Mouse (Mus musculus): ENCODE results near the gene A130010J15Rik. TPM values are rescaled to one million over a fixed set of nuclear protein-coding genes. Genes with fewer than 3 reads are reported as not detected.

Gene A130010J15Rik
- total and polyA plus RNA-seq, 2 experiments from 2014 or later, result 11.3 to 17.7 TPM

DNA sequence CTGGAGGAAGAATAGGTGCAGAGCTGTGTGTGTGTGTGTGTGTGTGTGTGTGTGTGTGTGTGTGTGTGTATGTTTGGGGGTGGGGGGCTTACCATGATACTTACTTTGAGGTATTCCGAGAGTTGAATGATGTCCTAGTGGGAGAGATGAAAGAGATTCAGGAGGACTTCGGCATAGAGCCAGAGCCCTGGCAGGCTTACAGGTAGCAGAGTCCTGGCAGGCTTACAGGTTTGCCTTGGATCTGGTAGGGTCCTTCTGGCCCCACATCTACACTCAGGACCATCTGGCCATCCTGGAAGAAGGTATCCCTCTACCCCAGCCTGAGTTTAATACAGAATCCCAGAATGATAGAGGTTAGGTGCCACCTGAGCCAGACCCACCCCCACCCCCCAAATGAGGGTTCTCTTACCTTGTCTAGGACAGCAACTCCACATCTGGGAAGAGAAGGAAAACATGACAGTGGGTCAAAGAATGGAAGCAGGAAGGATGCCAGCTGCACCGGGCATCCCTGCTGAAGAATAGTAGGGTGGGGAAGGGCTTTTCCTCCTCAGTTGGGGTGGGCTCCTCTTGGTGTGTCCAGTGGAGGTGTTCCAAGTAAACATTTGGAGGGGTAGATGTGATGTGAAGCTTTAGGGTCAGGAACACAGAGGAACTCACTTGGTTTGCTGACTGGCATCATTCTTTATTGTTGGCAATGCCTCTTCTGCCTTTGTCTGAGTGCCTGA, 26.7 kb downstream of the A130010J15Rik start:
- Histone ChIP-seq H3K4me2 (ENCODE audit: low read depth, low read length) (no peak overlapping the region), H3K9me3 (replicated peaks; ENCODE audit: control insufficient read depth, low read length) (no peaks in the 10 kb centered on the region), H3K27me3 (ENCODE audit: control insufficient read depth, insufficient read depth, low read length) (no peaks in the 10 kb centered on the region), H3K27ac (ENCODE audit: low read depth) (no peak overlapping the region), H3K9ac (replicated peaks; ENCODE audit: low read depth, low read length) (no peak overlapping the region), H3K4me1 (ENCODE audit: control insufficient read depth, insufficient read depth) (peaks cover 25% of the 10 kb centered on the region), H3K36me3 (replicated peaks; ENCODE audit: control insufficient read depth, insufficient read depth, low read length) (no peaks in the 10 kb centered on the region), H3K4me3 (ENCODE audit: low read depth, low read length) (no peak overlapping the region)
- ATAC-seq (ENCODE audit: insufficient read depth, low read depth) (no peak), DNase-seq (ENCODE audit: low spot score) (no peak)
- TF ChIP-seq CTCF (IDR thresholded peaks at IDR 0.05; ENCODE audit: low read depth), result no peak
- TF ChIP-seq EP300 (IDR thresholded peaks at IDR 0.05; ENCODE audit: low read depth), result no peak
- 78% methylated on average over 3 of the region's 3 CpGs for WGBS

DNA sequence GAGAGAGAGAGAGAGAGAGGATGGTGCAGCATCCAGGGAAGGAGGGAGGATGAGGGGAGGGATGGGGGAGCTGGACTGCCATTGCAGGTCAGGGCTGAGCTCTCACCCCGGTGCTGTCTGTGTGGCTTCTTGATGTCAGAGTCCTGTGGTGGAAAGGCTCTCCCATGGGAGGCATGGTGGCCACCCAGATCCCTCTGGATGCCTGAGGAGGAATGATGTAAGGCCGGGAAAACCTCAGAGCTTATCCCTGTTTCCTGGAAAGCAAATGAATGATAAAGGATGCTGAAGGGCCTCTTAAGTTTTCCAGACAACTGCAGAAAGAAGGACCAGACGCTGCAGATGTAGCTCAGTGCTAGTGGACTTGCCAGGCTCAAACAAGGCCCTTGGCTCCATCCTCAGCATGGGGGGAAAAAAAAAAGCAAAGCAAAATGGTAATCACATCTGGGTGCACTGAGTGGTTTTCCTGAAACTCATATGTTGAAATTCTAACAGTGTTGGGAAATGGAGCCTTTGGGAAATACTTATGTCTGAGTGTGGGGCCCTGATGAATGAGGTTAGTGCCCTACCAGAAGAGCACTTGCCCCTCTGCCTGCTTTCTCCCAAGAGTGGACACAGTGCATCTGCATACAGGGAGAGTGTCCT, 27.4 kb downstream of the A130010J15Rik start:
- no peaks in the 10 kb centered on the region for H3K27me3 ChIP-seq (ENCODE audit: control insufficient read depth, insufficient read depth, low read length)
- no peak overlapping the region for H3K9ac ChIP-seq (replicated peaks; ENCODE audit: low read depth, low read length)
- peaks cover 17% of the 10 kb centered on the region for H3K4me1 ChIP-seq (ENCODE audit: control insufficient read depth, insufficient read depth)
- H3K9me3 ChIP-seq (replicated peaks; ENCODE audit: control insufficient read depth, low read length), result no peaks in the 10 kb centered on the region
- H3K36me3 ChIP-seq (replicated peaks; ENCODE audit: control insufficient read depth, insufficient read depth, low read length), result no peaks in the 10 kb centered on the region
- TF ChIP-seq EP300 (IDR thresholded peaks at IDR 0.05; ENCODE audit: low read depth) (no peak), CTCF (IDR thresholded peaks at IDR 0.05; ENCODE audit: low read depth) (no peak)
- no peak overlapping the region for H3K4me2 ChIP-seq (ENCODE audit: low read depth, low read length)
- 37% methylated on average over 3 of the region's 3 CpGs for WGBS
- no peak overlapping the region for H3K27ac ChIP-seq (ENCODE audit: low read depth)
- no peak overlapping the region for H3K4me3 ChIP-seq (ENCODE audit: low read depth, low read length)
- no peak for DNase-seq (ENCODE audit: low spot score)
- ATAC-seq (ENCODE audit: insufficient read depth, low read depth), result no peak

DNA sequence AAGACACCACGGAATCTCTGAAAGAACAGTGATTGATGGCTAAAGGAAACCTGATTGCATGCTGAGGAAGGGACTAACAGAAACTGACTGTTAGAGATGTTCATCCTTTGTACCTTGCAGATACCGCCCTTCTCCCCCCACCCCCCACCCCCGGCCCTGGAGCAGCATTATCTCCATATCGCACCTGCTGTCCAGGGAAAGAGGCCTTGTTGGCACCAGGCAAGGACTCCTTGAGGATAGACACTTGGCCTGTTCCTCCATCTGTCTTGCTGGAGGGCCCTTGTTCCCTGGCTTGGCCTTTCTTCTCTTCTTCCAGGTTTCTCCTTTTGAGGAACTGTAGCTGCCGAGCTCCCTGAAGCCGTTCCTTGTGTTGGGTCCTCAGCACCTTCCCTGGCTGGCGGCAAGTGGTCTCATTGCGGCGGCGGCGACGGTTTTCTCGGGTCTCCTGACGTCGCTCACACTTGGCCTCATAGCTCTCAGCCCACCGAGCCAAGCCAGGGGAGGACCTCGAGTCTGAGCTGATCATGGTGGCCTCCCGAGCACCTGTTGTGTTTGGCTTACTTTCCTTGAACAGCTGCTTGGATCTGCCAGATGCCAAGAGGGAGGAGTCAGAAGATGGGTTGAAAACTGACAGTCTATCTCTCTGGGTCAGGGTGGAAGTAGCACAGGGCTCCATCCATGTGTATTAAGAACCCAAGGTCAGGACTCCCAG, 29.8 kb downstream of the A130010J15Rik start:
- DNase-seq (ENCODE audit: low spot score) (no peak), ATAC-seq (ENCODE audit: insufficient read depth, low read depth) (peak; percentile 13; the same call in 1 of the 2 replicates)
- H3K27me3 ChIP-seq (ENCODE audit: control insufficient read depth, insufficient read depth, low read length), result no peaks in the 10 kb centered on the region
- H3K36me3 ChIP-seq (replicated peaks; ENCODE audit: control insufficient read depth, insufficient read depth, low read length), result no peaks in the 10 kb centered on the region
- no peak overlapping the region for H3K4me3 ChIP-seq (ENCODE audit: low read depth, low read length)
- H3K4me2 ChIP-seq (ENCODE audit: low read depth, low read length), result no peak overlapping the region
- H3K4me1 ChIP-seq (ENCODE audit: control insufficient read depth, insufficient read depth), result no peaks in the 10 kb centered on the region
- WGBS, result 86% methylated on average over 18 of the region's 18 CpGs
- H3K9me3 ChIP-seq (replicated peaks; ENCODE audit: control insufficient read depth, low read length), result no peaks in the 10 kb centered on the region
- no peak overlapping the region for H3K9ac ChIP-seq (replicated peaks; ENCODE audit: low read depth, low read length)
- TF ChIP-seq CTCF (IDR thresholded peaks at IDR 0.05; ENCODE audit: low read depth) (no peak), EP300 (IDR thresholded peaks at IDR 0.05; ENCODE audit: low read depth) (no peak)
- H3K27ac ChIP-seq (ENCODE audit: low read depth), result no peak overlapping the region

DNA sequence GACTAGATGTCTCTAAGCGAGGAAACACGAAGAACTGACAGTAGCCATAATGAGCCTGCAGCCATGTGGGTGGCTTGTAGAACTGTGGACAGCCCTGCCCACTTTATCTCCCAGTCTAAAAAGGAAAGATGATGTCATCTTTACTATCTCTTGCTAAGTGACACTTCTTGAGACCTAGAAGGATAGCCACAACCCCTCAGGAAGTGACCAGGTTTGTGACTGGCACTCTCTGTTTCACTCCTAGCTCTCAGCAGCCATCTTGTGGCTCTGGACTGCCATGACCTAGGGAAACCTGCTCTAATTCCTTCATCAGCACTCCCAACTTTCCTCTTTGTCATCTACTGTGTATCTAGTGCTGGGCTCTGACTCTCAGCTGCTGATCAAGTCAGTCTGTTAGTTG, 30.5 kb downstream of the A130010J15Rik start:
- Histone ChIP-seq H3K9me3 (replicated peaks; ENCODE audit: control insufficient read depth, low read length) (no peaks in the 10 kb centered on the region), H3K4me1 (ENCODE audit: control insufficient read depth, insufficient read depth) (no peaks in the 10 kb centered on the region), H3K36me3 (replicated peaks; ENCODE audit: control insufficient read depth, insufficient read depth, low read length) (no peaks in the 10 kb centered on the region), H3K4me3 (ENCODE audit: low read depth, low read length) (no peak overlapping the region), H3K9ac (replicated peaks; ENCODE audit: low read depth, low read length) (no peak overlapping the region), H3K4me2 (ENCODE audit: low read depth, low read length) (no peak overlapping the region), H3K27me3 (ENCODE audit: control insufficient read depth, insufficient read depth, low read length) (no peaks in the 10 kb centered on the region), H3K27ac (ENCODE audit: low read depth) (no peak overlapping the region)
- DNase-seq (ENCODE audit: low spot score) (peak; percentile 59), ATAC-seq (ENCODE audit: insufficient read depth, low read depth) (peak; percentile 43; the same call in 1 of the 2 replicates)
- 78% methylated on average over 2 of the region's 2 CpGs for WGBS
- TF ChIP-seq EP300 (IDR thresholded peaks at IDR 0.05; ENCODE audit: low read depth) (no peak), CTCF (IDR thresholded peaks at IDR 0.05; ENCODE audit: low read depth) (peak; percentile 48)

DNA sequence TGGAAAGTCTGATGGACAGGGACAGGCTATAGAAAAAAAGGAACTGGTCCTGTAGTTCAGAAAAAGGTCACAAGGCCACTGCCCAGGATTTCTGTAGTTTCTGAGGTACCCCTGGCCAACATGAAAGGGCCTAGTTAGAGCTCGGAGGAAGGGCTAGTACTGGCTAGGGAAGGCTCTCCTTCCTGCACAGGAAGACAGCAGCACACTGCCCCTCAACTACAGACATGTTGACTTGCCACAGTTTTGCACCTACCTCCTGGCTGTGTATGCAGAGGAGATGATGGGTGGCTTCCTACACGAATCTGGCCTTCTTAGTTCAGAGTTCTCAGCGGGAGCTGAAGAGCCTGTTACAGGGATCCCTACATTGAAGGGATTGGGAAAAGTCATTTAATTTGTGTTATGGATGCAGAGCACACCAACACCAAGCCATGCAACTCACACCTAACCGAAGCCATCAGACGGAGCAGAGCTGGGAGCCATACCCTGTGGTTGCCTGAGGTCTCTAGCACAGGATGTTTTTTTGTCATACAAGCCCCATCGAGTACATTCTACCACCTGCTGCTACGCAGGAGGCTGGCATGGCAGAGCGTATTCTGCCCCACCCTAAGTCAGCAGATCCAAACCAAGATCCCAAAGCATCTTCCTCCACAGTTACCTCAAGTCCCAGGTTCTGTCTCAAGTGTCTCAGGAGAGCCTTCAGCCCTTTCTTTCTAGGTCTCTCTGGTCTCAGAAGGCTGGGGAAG, 33.0 kb downstream of the A130010J15Rik start:
- H3K9me3 ChIP-seq (replicated peaks; ENCODE audit: control insufficient read depth, low read length), result no peaks in the 10 kb centered on the region
- TF ChIP-seq EP300 (IDR thresholded peaks at IDR 0.05; ENCODE audit: low read depth) (no peak), CTCF (IDR thresholded peaks at IDR 0.05; ENCODE audit: low read depth) (no peak)
- no peak for ATAC-seq (ENCODE audit: insufficient read depth, low read depth)
- H3K27me3 ChIP-seq (ENCODE audit: control insufficient read depth, insufficient read depth, low read length), result no peaks in the 10 kb centered on the region
- peak overlapping the region; percentile 71; the same call in 1 of the 2 replicates for H3K27ac ChIP-seq (ENCODE audit: low read depth)
- no peaks in the 10 kb centered on the region for H3K36me3 ChIP-seq (replicated peaks; ENCODE audit: control insufficient read depth, insufficient read depth, low read length)
- no peak for DNase-seq (ENCODE audit: low spot score)
- H3K4me2 ChIP-seq (ENCODE audit: low read depth, low read length), result peak overlapping the region; percentile 37; the same call in 1 of the 2 replicates
- H3K9ac ChIP-seq (replicated peaks; ENCODE audit: low read depth, low read length), result no peak overlapping the region
- 72% methylated on average over 8 of the region's 8 CpGs for WGBS
- H3K4me3 ChIP-seq (ENCODE audit: low read depth, low read length), result peak overlapping the region; percentile 30; the same call in 1 of the 2 replicates
- H3K4me1 ChIP-seq (ENCODE audit: control insufficient read depth, insufficient read depth), result no peaks in the 10 kb centered on the region
